Mouse (Mus musculus) kidney, adult 2 months (tissue): ENCODE measurements around the gene Tbcb. TPM values are rescaled to one million over a fixed set of nuclear protein-coding genes. Genes with fewer than 3 reads are reported as not detected.
A peak's percentile ranks its signal among the peaks of the same experiment; 100 is the strongest.

Experiments used
- DNase-seq: peaks from one replicate; pipeline ENCODE4 v3.0.0; 2021
- H3K27ac ChIP-seq: fragments of 200-500 bp; 2 replicates; pipeline ENCODE4 v1.5.1; 2012; ENCODE audit warnings: low read depth, low read length, control low read depth, inconsistent platforms; ENCODE audit not compliant: insufficient read depth
- H3K27me3 ChIP-seq: fragments of 200-500 bp; replicated peaks from 2 replicates; pipeline ENCODE4 v1.6.1; 2012; ENCODE audit warnings: mild to moderate bottlenecking, moderate library complexity, low read length, inconsistent platforms; ENCODE audit not compliant: control insufficient read depth, insufficient read depth
- H3K36me3 ChIP-seq: fragments of 200-500 bp; 2 replicates; pipeline ENCODE4 v1.6.1; 2012; ENCODE audit warnings: mild to moderate bottlenecking, moderate library complexity, low read length, inconsistent platforms; ENCODE audit not compliant: control insufficient read depth, insufficient read depth
- H3K4me1 ChIP-seq: fragments of 200-500 bp; 2 replicates; pipeline ENCODE4 v1.6.1; 2011; ENCODE audit warnings: low read length; ENCODE audit not compliant: control insufficient read depth, insufficient read depth
- H3K4me3 ChIP-seq: fragments of 200-500 bp; 2 replicates; pipeline ENCODE4 v1.5.1; 2011; ENCODE audit warnings: mild to moderate bottlenecking, low read depth, low read length, control low read depth; ENCODE audit not compliant: insufficient read depth
- CTCF ChIP-seq: fragments of 200-500 bp; conservative IDR thresholded peaks from 2 replicates; pipeline ENCODE4 v1.5.1; 2011; ENCODE audit warnings: low read depth, mild to moderate bottlenecking, control low read depth, low read length, moderate library complexity, mixed read lengths; ENCODE audit not compliant: insufficient read depth, insufficient read length
- POLR2A ChIP-seq: fragments of 200-500 bp; IDR thresholded peaks from one replicate; pipeline ENCODE4 v1.6.1; 2011; ENCODE audit warnings: low read depth, low read length, control low read depth
- WGBS: fragments of 180-500 bp; shearing (Covaris S2); methylation state at CpG from one replicate; pipeline ENCODE4 v1.1.7; 2018; 5-methylcytosine and 5-hydroxymethylcytosine counted together
- polyA plus RNA-seq: library from polyadenylated mRNA; depleted of rRNA; stranded (reverse); fragments of >200 nt; gene quantifications from 2 replicates; pipeline ENCODE4 v1.2.3, GENCODE M21; 2012

The Tbcb gene
- polyA plus RNA-seq, 1 experiment = 72.2 TPM

DNA sequence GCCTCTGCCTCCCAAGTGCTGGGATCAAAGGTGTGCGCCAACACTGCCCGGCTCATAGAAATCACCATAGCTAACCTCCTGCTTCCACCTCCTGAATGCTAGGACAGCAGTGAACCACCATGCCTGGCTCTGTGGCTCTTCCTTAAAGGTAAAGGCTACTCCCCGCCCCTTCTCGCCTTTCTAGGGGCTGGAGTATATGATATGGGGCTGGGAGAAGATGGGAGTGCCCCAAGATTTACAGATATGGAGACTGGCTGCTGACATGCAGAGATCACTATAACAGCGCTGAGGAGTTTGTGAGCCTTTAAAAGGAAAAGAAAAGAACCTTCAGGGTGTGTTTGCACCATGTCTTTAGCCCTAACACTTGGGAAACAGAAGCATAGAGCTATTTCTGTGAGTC lies 9.9 kb downstream of the Tbcb start:
- Histone ChIP-seq H3K27me3 (no peaks in the 10 kb centered on the region), H3K27ac (no peak overlapping the region), H3K4me3 (no peak overlapping the region), H3K36me3 (peaks cover 2% of the 10 kb centered on the region; the same call in 1 of the 2 replicates), H3K4me1 (peaks cover 8% of the 10 kb centered on the region)
- DNase-seq = no peak
- no peak for TF ChIP-seq POLR2A
- TF ChIP-seq CTCF = no peak
- WGBS = 93% methylated on average over 5 of the region's 5 CpGs

DNA sequence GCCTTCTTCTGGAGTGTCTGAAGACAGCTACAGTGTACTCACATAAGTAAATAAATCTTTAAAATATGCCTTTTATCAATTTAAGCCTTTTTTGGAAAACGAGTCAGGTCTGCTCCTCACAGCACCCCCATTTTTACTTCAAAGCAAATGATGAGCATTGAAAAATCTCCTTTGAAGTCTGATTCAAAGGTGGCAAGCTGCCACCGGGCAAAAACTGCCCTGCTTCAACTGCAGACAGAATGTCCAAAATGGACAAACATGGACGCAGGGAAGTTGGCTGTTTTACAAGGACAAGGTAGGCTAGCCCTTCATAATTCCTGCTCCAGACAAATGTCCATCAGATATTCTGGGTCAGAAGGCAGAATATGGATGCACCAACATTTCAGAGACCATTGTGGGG lies 10.6 kb downstream of the Tbcb start:
- Histone ChIP-seq H3K36me3 (peaks cover 2% of the 10 kb centered on the region; the same call in 1 of the 2 replicates), H3K27ac (no peak overlapping the region), H3K4me3 (no peak overlapping the region), H3K27me3 (no peaks in the 10 kb centered on the region), H3K4me1 (peaks cover 11% of the 10 kb centered on the region)
- TF ChIP-seq CTCF = no peak
- no peak for TF ChIP-seq POLR2A
- DNase-seq = no peak
- WGBS = 77% methylated on average over 3 of the region's 3 CpGs

DNA sequence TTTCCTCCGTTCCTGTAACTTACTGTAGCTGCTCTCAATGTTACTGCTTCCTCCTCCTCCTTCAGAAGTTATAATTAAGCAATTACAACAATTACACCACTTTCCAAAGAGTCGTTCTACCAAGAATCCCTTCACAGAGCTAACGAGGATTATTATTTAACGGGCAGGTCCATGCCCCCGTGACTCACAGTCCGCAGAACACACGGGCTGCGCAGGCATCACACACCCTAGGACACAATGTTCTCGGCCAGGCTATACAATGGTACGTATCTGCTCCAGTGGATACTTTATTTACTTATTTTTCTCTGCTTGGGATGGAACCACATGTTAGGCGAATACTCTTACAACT lies 12.1 kb downstream of the Tbcb start:
- Histone ChIP-seq H3K4me1 (peaks cover 14% of the 10 kb centered on the region), H3K4me3 (peak overlapping the region; percentile 57), H3K36me3 (0 out of 2 replicates have a peak, but pooled peaks cover 2% of the 10 kb centered on the region), H3K27me3 (no peaks in the 10 kb centered on the region), H3K27ac (peak overlapping the region; percentile 75)
- no peak for TF ChIP-seq POLR2A
- TF ChIP-seq CTCF = no peak
- DNase-seq = peak; percentile 79
- 10% methylated on average over 11 of the region's 11 CpGs for WGBS

DNA sequence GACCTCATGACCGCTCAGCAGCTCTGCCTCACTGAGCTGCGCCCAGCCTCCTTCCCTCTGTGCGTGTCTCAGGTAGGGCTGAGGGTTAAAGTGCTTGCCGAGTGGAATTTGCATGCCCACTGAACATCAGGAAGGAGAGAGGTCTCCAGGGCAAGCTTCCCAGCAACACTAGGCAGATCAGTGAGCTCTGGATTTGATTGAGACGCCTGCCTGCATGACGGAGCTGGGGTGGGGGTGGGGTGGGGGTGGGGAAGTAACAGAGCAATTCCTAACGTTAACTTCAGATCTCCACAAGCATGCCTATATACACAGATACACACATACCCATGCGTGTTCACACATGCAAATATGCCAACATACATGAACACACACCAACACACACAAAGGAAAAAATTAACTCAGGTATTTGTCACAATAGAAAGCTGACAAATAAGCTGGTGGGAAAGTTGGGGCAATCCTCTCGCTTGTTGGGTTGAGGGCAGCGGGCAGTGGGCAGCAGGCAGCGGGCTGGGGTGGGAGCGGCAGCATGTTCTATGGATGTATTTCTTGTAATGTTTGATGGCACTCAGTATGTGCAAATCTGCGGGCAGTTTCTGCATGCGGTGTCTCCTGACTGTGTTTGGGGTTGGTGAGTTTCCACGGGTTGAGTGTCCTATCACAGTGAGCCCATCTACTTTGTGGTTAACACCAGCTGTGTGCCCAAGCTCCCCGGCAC lies 12.6 kb downstream of the Tbcb start:
- Histone ChIP-seq H3K36me3 (0 out of 2 replicates have a peak, but pooled peaks cover 2% of the 10 kb centered on the region), H3K27ac (peak overlapping the region; percentile 75), H3K4me1 (peaks cover 14% of the 10 kb centered on the region), H3K4me3 (peak overlapping the region; percentile 57), H3K27me3 (no peaks in the 10 kb centered on the region)
- TF ChIP-seq POLR2A (no peak), CTCF (no peak)
- DNase-seq = peak; percentile 77
- WGBS = 2% methylated on average over 16 of the region's 16 CpGs

DNA sequence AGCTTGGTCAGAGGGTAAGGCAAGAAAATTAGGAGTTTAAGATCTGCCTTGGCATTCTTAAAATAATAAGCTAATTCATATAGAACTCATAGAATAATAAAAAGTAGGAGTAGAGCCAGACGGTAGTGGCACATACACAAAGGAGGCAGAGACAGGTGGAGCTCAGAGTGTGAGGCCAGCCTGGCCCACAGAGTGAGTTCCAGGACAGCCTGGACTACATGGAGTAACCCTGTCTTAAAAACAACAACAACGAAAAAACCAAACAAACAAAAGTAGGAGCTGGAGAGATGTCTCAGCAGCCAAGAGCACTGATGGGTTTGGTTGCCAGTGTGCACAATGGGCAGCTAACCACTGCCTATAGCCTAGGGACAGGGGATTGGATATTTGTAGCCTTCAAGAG lies 14.8 kb downstream of the Tbcb start:
- no peak for TF ChIP-seq POLR2A
- TF ChIP-seq CTCF = no peak
- no peaks in the 10 kb centered on the region for H3K36me3 ChIP-seq
- peaks cover 14% of the 10 kb centered on the region for H3K4me1 ChIP-seq
- WGBS = 76% methylated on average over 2 of the region's 2 CpGs
- H3K27me3 ChIP-seq = no peaks in the 10 kb centered on the region
- H3K27ac ChIP-seq = no peak overlapping the region
- no peak for DNase-seq
- no peak overlapping the region for H3K4me3 ChIP-seq

DNA sequence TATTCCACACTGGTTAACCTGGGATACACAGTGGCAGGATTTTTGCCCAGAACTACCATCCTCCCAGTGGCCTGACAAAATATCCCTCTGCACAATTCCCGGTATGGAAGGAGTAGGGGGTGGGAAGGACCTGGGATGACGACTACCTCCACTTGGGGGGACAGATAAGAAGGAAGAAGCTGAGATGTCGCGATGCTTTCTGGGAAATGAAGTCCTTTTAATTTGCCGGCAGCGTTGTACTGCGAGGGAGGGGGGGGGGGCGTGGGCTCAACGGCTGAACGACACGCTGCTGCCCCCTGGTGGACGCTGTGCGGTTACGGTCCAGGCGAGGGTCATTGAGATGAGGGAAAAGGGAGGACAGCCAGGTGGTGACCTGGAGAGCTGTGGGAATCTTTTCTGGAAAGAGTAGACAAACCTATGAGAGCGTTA lies 15.3 kb downstream of the Tbcb start:
- peak overlapping the region; percentile 70 for H3K27ac ChIP-seq
- peaks cover 14% of the 10 kb centered on the region for H3K4me1 ChIP-seq
- H3K4me3 ChIP-seq = peak overlapping the region; percentile 32; the same call in 1 of the 2 replicates
- H3K27me3 ChIP-seq = no peaks in the 10 kb centered on the region
- TF ChIP-seq POLR2A = no peak
- TF ChIP-seq CTCF = peak; percentile 88
- 2% methylated on average over 16 of the region's 16 CpGs for WGBS
- no peaks in the 10 kb centered on the region for H3K36me3 ChIP-seq
- peak; percentile 84 for DNase-seq

DNA sequence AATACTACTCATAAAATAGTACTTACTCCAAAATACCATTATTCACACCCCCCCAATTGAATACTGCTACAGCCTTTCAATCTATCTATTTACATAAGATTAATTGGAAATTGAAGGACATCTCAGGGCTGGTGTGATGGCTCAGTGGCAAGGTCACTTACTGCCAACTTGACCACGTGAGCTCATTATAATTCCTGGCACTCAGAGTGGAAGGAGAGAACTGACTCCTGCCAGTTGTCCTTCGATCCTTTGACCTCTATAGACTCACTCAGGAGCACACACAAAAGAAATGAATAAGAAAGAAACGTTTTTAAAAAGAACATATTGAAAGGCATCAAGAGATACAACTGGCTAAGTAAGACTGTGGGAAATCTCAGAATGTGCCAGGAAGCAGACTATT lies 16.2 kb downstream of the Tbcb start:
- Histone ChIP-seq H3K4me3 (no peak overlapping the region), H3K27me3 (no peaks in the 10 kb centered on the region), H3K4me1 (peaks cover 14% of the 10 kb centered on the region), H3K36me3 (no peaks in the 10 kb centered on the region), H3K27ac (no peak overlapping the region)
- WGBS = 45% methylated on average over 3 of the region's 3 CpGs
- TF ChIP-seq CTCF = no peak
- TF ChIP-seq POLR2A = no peak
- DNase-seq = peak; percentile 82

DNA sequence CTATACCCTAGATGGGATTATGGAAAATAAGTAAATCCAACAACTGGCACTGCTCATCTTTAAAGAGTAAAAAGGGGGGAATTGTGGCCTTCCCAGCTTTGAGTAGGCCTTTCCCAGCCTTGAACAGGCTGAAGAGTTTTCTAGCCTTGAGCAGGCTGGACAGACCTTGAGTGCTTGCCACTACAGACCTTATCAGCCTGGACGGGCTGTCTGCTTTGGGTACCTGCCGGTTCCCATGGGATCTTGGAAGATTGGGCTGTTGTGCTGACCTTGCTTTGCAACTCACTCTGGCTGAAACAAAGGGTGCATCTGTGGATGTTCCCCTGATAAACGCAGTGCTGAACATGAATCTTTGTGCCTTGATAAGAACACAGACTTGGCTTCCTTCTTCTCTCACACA lies 18.2 kb downstream of the Tbcb start:
- no peak for DNase-seq
- no peak for TF ChIP-seq POLR2A
- TF ChIP-seq CTCF = no peak
- H3K36me3 ChIP-seq = no peaks in the 10 kb centered on the region
- H3K27ac ChIP-seq = no peak overlapping the region
- whole genome bisulfite sequencing = 92% methylated on average over 3 of the region's 3 CpGs
- H3K4me3 ChIP-seq = no peak overlapping the region
- H3K27me3 ChIP-seq = no peaks in the 10 kb centered on the region
- H3K4me1 ChIP-seq = peaks cover 9% of the 10 kb centered on the region
